Mouse (Mus musculus) ovary, postnatal 14 days (tissue): ENCODE data around the gene Atf6b.

Source experiments
- DNase-seq: peaks from one replicate; pipeline ENCODE4 v3.0.0; 2022; ENCODE audit warnings: low spot score

Atf6b gene

GRCm38 (mm10) chr17:34627093-34627942, 19.6 kb upstream of the Atf6b start:
- DNase-seq: peak; percentile 65

GRCm38 (mm10) chr17:34627943-34628643, 18.9 kb upstream of the Atf6b start, which contains the start of gene Ppt2:
TSS of gene Ppt2 (minus strand) at chr17:34628510.
- DNase-seq: no peak

DNA sequence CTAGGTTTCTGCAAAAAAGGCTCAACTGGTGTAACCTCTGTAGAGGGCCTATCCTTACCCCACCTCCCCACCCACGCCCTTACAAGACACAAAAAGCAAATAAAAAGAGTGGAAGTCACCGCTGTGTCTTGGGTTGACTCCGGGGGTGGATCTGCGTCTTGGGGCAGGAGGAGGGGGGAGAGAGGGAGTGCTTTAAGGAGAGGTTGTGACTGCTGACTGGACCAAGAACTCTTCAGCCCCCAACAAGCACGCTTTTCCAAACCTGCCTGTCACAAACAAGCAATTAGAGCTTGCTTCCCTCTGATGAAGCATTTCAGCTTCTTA, 18.3 kb upstream of the Atf6b start:
- no peak for DNase-seq

DNA sequence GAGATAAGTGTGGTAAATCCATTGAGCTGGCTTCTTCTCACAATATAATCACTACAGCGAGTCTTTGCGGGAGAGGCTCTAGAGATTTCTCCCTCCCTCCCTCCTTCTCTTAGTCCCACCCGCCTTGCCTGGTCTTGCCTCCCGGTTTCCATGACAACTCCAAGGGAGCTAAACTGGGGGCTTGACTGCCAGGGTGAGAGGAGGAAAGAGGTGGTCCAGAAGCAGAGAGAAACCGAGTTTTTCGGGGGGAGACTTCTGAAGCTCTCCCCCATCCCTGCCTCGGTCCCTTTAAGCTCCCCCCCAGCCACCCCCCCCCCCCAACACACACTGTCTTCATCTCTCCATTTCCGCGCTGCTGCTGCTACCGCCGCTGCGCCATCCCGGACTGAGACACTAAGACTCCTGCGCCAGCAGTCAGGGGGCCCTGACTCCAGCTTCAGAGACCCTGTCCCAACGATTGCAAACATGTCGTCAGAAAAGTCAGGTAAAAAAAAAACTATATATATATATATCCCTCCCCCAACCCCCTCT, 17.7 kb upstream of the Atf6b start, which contains the start of gene Prrt1:
Gene Prrt1, plus strand, starts transcription at position 313 of the 531 bp plus-strand sequence.
- no peak for DNase-seq

DNA sequence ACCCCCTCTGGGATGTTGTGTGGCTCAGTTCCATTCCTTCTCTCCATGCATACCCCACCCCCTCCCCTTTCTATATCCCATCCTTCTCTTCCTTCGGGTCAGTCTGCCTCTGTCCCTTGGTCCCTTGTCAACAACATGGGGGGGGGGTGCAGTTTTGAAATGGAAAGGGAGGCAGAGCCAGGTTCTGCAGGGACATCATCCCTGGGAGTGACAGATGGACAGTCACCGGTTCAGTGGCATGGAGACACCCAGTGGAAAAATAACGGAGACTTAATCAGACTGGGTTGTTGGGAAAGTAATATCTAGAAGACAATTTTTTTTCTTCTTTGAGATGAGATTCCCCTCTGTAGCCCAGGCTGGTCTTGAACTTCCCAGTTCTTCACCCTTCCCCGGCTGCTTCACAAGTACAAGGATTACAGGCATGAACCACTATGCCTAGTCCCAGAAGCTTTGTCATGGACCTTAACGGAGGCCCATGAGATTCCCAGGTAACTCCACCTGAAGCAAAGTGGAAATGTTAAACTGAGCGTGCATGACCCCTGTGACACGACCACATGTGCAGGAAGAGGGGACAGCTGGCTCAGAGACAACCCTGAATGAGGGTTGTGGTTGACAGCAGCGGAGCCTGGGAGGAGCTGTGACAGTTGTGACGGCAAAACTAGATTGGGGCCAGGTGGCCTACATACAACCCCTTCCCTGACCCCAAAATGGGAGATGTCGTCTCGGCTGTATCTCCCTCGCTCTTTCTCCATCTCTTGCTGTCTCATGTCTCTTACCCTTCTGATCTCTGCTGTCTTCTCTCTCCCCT, 16.9 kb upstream of the Atf6b start:
- no peak for DNase-seq

GRCm38 (mm10) chr17:34630761-34631301, 16.1 kb upstream of the Atf6b start:
- DNase-seq: no peak

- no peak for DNase-seq
Measured at GRCm38 (mm10) chr17:34631647-34632046, 15.3 kb upstream of the Atf6b start.

DNA sequence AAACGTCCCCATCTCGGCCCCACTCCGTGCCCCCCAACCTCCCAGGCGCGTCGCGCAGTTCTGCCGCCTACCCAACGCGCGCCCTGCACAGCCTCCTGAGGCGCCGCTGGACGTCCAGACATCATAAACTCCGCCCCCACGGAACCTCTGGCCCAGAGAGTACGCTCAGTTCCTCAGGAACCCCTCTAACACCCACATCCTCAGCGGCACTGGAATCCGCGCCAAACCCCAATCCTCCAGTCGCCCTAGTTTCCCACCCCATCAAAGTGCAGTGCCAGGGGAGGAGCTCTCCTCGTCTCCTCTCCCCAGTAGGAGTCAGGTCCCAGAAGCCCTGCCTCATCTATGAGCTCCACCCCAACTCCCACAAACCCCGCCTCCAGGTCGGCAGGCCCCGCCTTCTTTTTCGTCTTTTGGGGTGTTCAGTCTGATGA, 14.7 kb upstream of the Atf6b start:
- DNase-seq: peak; percentile 69

DNA sequence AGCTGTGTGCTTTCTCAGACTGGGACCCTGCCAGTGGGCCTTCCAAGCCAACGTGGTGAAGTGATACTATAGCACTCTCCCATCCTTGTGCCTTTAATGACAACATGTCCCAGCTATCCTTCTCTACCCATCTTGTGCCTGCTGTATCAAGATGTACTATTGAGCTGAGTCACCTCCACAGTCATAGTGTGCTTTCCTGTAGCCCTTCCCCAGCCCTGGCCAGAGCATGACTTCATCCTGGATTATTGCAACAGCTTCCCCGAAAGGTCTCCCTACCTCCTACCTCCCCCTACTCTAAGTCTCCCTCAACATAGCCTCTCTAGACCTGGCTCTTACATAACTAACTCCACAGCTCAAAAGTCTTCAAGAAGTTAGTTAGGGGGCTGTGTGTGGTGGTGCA, 11.3 kb upstream of the Atf6b start:
- DNase-seq: no peak

- no peak for DNase-seq
Measured at GRCm38 (mm10) chr17:34637459-34637858, 9.5 kb upstream of the Atf6b start.

DNA sequence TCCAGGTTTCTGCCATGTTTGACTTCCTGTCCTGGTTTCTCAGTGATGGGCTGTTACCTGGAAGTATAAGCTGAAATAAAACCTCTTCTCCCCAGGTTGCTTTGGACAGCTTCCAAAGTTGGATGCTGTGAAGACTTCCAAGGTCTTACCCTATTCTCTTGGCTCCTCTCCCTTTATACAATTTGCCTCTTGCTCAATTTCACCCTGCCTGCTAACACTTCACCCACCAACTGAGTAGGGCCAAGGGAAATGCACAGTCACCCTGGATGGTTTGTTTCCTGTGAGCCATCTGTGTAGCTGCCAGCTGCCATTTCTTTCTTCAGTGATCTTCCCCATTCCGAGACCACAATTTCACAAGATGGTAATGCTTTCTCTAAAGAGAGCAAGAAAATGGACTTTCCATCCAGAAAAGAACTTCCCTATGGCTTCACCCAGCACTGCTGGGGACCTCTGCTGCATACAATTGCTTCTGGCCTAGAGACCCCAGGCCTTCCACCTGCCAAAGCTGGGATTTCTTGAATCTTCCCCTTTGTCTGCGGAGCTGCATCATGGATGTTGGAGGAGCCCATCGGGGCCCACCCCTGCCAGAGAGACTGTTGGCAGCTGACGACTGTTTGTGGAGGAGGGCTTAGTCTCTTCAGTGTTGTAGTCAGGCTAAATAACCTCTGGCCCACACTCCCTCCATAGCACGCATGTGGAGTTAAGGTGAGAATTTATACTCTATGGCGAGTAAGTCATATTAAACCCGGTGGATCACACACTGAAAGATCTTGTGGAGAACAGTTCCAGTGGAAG, 7.3 kb upstream of the Atf6b start:
- DNase-seq: no peak

DNA sequence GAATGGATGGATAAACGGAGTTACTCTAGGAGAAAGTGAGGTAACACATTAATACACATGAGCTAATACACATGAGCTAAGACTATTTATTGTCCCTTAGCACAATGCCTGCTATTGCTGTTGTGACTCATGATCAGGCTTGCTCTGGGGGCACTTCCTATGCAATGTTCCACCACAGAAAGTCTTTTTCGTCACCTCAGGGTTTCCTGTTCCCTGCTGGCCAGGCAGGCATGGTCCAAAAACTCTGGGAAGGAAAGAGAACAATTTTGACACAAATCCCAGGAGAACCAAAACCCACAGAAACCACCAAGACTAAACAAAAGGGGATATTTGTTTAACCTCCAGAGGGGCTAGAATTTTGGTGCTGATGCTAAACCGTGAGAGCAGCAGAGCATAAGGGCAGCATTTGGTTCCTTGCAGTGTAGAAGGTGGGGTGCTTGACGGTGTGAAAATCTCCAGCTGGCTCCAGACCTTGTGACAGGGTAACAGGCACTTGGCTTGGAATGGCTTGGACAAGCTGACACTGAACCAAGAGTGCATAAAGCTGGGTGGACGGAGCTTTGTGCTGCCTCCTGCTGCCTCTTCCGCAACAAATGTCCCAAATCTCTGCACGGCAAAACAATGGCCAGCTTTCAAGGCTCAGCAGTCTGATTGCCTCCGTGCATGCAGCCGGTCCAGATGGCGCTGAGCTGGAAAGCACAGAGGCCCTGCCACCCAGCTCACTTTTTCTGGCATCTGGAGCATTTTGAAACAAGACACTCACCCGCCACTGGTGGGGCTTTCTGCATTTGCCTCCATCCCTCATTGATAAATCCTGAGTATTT, 6.0 kb upstream of the Atf6b start:
- DNase-seq: no peak

- no peak for DNase-seq
Measured at GRCm38 (mm10) chr17:34641945-34642344, 5.0 kb upstream of the Atf6b start.

GRCm38 (mm10) chr17:34643379-34643778, 3.6 kb upstream of the Atf6b start:
- no peak for DNase-seq

DNA sequence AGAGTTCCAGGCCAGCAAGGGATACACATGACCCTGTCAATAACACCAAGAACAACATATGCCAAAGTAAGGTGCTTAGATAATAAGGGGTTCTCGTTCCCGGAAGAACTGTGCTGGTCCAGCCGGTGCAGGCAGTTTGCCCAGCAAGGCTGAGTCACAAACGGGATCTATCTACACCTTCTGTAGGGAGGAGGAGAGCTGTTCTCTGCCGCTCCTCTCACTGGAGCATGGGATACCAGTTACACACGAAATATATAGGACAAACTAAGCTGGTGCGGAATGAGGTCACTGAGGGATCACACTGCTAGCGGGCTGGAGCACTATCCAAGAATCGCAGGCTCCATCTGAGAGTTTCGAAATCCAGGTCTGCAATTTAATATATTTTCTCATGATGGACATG, 3.0 kb upstream of the Atf6b start:
- no peak for DNase-seq

DNA sequence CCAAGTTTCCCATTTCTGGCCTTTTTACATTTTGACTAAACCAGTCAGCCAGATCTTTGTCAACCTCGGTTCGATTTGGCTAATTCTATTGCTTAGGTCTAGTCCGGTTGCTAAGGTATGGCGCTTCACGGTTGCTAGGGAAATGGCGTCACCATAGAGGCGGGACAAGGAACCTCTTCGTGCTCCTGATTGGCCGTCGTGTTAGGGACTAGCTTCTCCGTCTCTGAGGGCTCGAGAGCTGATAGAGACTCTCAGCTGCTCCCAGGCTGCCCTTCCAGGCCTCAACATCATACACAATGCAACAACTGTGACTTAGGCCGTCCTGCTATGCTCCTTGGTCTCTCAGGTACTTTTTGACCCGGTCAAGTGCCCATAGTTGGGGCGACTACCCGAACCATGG, 2.3 kb upstream of the Atf6b start, which contains the start of gene Fkbpl:
Gene Fkbpl, plus strand, starts transcription at position 157 of the 400 bp plus-strand sequence.
- peak; percentile 97 for DNase-seq

GRCm38 (mm10) chr17:34645256-34645829, 1.6 kb upstream of the Atf6b start:
- no peak for DNase-seq

- DNase-seq: no peak
Measured at GRCm38 (mm10) chr17:34645831-34646511, 975 bp upstream of the Atf6b start.
